Mouse (Mus musculus): ENCODE measurements around the gene Srgap3.

- TF ChIP-seq CTCF (conservative IDR thresholded peaks at IDR 0.05; ENCODE audit: low read length) (no peak), POU5F1 (IDR thresholded peaks at IDR 0.05; ENCODE audit: borderline replicate concordance, low read length) (no peak), NANOG (IDR thresholded peaks at IDR 0.05; ENCODE audit: borderline replicate concordance, low read length) (no peak)
These were observed 215.7 kb downstream of the Srgap3 start for GRCm38 (mm10) chr6:112731386-112731785.

Measured in E14TG2a.4 (cell line).